Mouse (Mus musculus) cerebellum, adult 2 months (tissue): ENCODE results near the gene Map1lc3b.

Experiments used
- CTCF ChIP-seq: fragments of 200-500 bp; IDR thresholded peaks from 2 replicates; pipeline ENCODE4 v1.5.1; 2011; ENCODE audit warnings: low read depth, mild to moderate bottlenecking, control low read depth, low read length, moderate library complexity, borderline replicate concordance; ENCODE audit not compliant: insufficient read depth
- POLR2A ChIP-seq: fragments of 200-500 bp; IDR thresholded peaks from 2 replicates; pipeline ENCODE4 v1.6.1; 2011; ENCODE audit warnings: low read length, control low read depth, borderline replicate concordance; ENCODE audit not compliant: insufficient read depth

DNA sequence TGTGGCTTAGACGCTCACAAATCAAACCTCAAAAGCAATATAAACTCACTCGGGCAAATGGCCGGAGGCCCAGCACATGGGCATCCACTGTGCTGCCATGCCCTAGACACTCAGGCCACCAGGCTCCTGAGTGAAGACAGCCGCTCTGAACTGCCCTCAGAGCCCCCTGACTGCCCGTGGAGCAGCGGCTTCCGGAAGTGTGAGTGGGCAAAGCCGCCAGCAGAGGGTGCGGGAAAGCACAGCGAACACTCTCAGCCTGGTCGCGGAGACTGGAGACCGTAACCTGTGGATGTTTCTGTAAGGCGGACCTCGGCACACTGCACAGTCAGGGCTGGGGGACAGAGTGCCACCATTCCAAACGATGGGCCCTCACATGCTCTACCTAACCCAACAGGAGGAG lies 31.6 kb upstream of the Map1lc3b start:
- TF ChIP-seq CTCF (no peak), POLR2A (no peak)
